Mouse (Mus musculus) stomach, embryonic 14.5 days (tissue): Measurements from ENCODE around the gene Slc44a1. TPM values are rescaled to one million over a fixed set of nuclear protein-coding genes. Genes with fewer than 3 reads are reported as not detected.

Source experiments
- ATAC-seq: fragments of 200-750 bp; cut with Nextera tagmentation; 2 replicates; pipeline ENCODE4 v1.8.0; 2017; ENCODE audit warnings: low read depth, moderate TSS enrichment; ENCODE audit not compliant: insufficient number of reproducible peaks, insufficient read depth, low FRiP score
- H3K27ac ChIP-seq: fragments of 300-500 bp; sonication (generic); 2 replicates; pipeline ENCODE4 v1.5.1; 2014; ENCODE audit warnings: mild to moderate bottlenecking, low read length, moderate library complexity, mixed read lengths
- H3K27me3 ChIP-seq: fragments of 300-500 bp; sonication (generic); 2 replicates; pipeline ENCODE4 v1.6.1; 2014; ENCODE audit warnings: low read length, control low read depth, mixed read lengths; ENCODE audit not compliant: control insufficient read depth, insufficient read depth
- H3K36me3 ChIP-seq: fragments of 300-500 bp; sonication (generic); 2 replicates; pipeline ENCODE4 v1.6.1; 2014; ENCODE audit warnings: mild to moderate bottlenecking, control low read depth, low read length, moderate library complexity, mixed read lengths; ENCODE audit not compliant: control insufficient read depth, insufficient read depth
- H3K4me1 ChIP-seq: fragments of 300-500 bp; sonication (generic); 2 replicates; pipeline ENCODE4 v1.6.1; 2014; ENCODE audit warnings: low read length, control low read depth, mixed read lengths; ENCODE audit not compliant: control insufficient read depth, insufficient read depth
- H3K4me2 ChIP-seq: fragments of 300-500 bp; sonication (generic); replicated peaks from 2 replicates; pipeline ENCODE4 v1.6.1; 2014; ENCODE audit warnings: low read depth, low read length, control low read depth
- H3K4me3 ChIP-seq: fragments of 300-500 bp; sonication (generic); 2 replicates; pipeline ENCODE4 v1.5.1; 2014; ENCODE audit warnings: low read depth, low read length, control low read depth
- H3K9ac ChIP-seq: fragments of 300-500 bp; sonication (generic); replicated peaks from 2 replicates; pipeline ENCODE4 v1.6.1; 2014; ENCODE audit warnings: low read depth, mild to moderate bottlenecking, control low read depth, low read length, moderate library complexity, mixed read lengths
- H3K9me3 ChIP-seq: fragments of 300-500 bp; sonication (generic); 2 replicates; pipeline ENCODE4 v1.6.1; 2016; ENCODE audit warnings: low read depth, low read length, control low read depth; ENCODE audit not compliant: control insufficient read depth
- WGBS: fragments of 180-500 bp; shearing (Covaris S2); extraction: QIAGEN DNeasy Blood & Tissue Kit; methylation state at CpG from one replicate; pipeline ENCODE4 v1.1.7; 2014; 5-methylcytosine and 5-hydroxymethylcytosine counted together
- polyA plus RNA-seq: library from polyadenylated mRNA; unstranded; fragments of >200 nt; fragmentation: Nextera tagmentation; extraction: Ambion mirVana; gene quantifications from 2 replicates; pipeline ENCODE4 v1.2.1, GENCODE M21; 2014

Slc44a1 gene
- polyA plus RNA-seq, 1 experiment from 2014 or later: 39.4 TPM

DNA sequence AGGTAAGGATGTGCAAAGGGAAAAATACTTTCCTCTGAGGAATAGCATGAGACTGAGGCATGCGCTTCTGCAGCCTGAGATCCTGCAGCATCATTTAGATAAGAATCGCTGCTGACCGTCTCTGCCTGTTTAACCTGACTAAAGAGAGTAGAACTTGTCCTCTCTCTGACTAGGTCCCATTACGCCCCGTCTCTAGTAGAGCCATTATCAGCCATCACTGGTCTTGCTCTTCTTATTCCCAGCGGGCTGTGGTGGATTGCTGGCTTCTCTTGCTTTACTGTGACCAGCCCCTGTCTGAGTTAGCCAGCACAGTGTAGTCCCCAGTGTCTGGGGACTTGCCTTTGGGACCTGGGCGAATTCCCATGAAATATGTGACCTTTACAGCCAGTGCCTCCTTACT lies 50.2 kb downstream of the Slc44a1 start:
- no peak overlapping the region for H3K4me3 ChIP-seq
- 81% methylated on average over 7 of the region's 7 CpGs for WGBS
- no peaks in the 10 kb centered on the region; the same call in 1 of the 2 replicates for H3K4me1 ChIP-seq
- no peaks in the 10 kb centered on the region for H3K9me3 ChIP-seq
- ATAC-seq: no peak
- H3K36me3 ChIP-seq: no peaks in the 10 kb centered on the region; the same call in 1 of the 2 replicates
- no peak overlapping the region for H3K4me2 ChIP-seq
- H3K9ac ChIP-seq: no peak overlapping the region
- no peak overlapping the region for H3K27ac ChIP-seq
- no peaks in the 10 kb centered on the region for H3K27me3 ChIP-seq

DNA sequence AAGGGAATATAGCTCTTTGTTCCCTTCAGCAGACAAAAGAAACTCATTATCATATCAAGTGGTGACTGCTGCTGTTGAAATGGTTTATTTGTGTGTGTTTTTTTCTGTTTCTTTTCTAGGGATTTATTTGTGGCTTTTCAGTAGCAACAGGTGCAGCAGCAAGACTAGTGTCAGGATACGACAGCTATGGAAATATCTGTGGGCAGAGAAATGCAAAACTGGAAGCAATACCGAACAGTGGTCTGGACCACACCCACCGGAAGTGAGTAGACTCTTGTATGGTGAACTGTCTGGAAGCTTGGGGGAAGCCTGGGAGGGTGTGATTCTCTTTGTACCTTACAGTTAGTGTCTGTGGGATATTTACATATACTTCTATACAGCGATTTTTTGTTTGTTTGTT lies 51.1 kb downstream of the Slc44a1 start:
- no peaks in the 10 kb centered on the region for H3K27me3 ChIP-seq
- 71% methylated on average over 4 of the region's 4 CpGs for WGBS
- no peaks in the 10 kb centered on the region; the same call in 1 of the 2 replicates for H3K4me1 ChIP-seq
- H3K9me3 ChIP-seq: no peaks in the 10 kb centered on the region
- H3K4me3 ChIP-seq: no peak overlapping the region
- H3K4me2 ChIP-seq: no peak overlapping the region
- H3K9ac ChIP-seq: no peak overlapping the region
- no peak for ATAC-seq
- no peak overlapping the region for H3K27ac ChIP-seq
- H3K36me3 ChIP-seq: no peaks in the 10 kb centered on the region; the same call in 1 of the 2 replicates

DNA sequence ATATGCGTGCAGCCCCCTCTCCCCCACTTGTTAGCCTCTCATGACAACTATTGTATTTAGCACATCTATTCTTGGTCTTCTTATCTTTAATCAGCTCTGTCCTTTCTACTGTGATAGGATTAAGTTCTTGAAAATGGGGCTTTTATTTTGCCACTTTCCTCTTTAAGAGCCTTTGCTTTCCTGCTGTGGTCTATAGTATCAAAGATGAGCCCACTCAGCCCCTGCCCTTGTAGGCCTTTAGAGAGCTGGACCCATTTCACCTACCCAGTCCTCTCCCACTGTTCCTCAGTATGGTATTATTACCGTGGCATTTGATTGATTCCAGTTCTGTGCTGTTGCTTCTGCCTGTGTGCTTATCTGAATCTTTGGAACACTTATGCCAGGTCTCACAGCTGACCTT lies 55.4 kb downstream of the Slc44a1 start:
- no peak overlapping the region for H3K4me2 ChIP-seq
- no peaks in the 10 kb centered on the region for H3K9me3 ChIP-seq
- no peak overlapping the region for H3K9ac ChIP-seq
- no peaks in the 10 kb centered on the region; the same call in 1 of the 2 replicates for H3K36me3 ChIP-seq
- H3K27ac ChIP-seq: no peak overlapping the region
- H3K4me3 ChIP-seq: no peak overlapping the region
- 68% methylated on average over 2 of the region's 2 CpGs for WGBS
- H3K27me3 ChIP-seq: no peaks in the 10 kb centered on the region
- H3K4me1 ChIP-seq: no peaks in the 10 kb centered on the region
- ATAC-seq: no peak

DNA sequence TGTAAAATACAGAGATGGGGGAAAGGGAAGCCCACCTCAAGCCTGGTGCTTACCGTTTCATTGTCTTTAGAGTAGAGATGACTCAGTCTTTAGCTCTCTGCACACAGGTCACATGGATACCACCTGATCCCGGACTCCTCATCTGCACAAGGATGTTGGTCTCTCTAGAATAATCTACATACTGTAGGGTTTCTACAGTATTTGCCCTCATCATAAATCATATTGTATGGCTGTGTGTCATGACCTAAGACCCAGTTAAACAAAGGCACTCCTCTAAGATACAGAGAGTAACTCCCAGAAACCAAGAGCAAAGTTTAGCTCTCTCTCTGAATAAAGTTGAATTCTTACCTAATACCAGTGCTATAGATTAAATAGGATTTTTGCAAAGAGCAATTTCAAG lies 62.6 kb downstream of the Slc44a1 start:
- Histone ChIP-seq H3K36me3 (no peaks in the 10 kb centered on the region), H3K9ac (no peak overlapping the region), H3K4me2 (no peak overlapping the region), H3K4me1 (no peaks in the 10 kb centered on the region), H3K4me3 (no peak overlapping the region), H3K27me3 (no peaks in the 10 kb centered on the region), H3K9me3 (no peaks in the 10 kb centered on the region), H3K27ac (no peak overlapping the region)
- WGBS: 87% methylated on average over 2 of the region's 2 CpGs
- no peak for ATAC-seq

DNA sequence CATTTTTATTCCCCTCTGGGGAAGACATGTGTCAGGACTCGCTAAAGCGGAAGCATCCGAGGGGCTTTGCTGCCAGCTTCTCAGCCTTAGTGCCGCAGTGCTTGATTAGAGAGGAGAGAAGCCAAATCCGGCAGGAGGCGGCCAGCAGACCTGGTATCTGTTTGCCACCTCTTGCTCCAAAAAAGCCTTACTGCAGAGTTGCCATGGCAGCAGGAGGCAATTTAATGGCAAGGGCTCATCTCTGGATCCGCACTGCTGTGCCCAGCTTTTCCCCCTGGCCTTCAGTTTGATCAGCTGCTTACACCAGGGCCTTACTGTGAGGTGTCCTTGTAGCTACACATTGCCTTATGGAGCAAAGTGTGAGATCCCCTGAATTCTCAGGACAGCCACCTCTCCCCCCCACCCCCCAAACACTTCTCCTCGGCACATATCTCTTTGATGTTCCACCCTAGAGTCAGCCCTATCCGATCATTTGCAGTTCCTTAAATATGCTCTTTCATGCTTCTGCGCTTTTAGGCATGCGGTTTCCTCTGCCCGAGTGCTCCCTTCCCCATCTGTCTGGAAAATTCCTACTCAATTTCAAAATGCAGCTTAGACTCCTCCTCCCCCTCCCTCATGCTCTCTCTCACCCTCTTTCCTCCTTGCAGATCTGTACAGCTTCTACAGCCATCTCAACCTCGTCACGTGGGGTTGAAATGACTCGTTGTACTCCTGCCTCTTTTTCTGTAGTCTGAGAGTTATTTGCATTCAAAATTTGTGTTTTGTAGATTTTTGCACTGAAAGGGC lies 72.1 kb downstream of the Slc44a1 start:
- H3K36me3 ChIP-seq: no peaks in the 10 kb centered on the region
- peak; percentile 54; the same call in 1 of the 2 replicates for ATAC-seq
- H3K27me3 ChIP-seq: no peaks in the 10 kb centered on the region
- H3K4me2 ChIP-seq: no peak overlapping the region
- H3K9ac ChIP-seq: no peak overlapping the region
- H3K4me3 ChIP-seq: no peak overlapping the region
- peaks cover 15% of the 10 kb centered on the region; the same call in 1 of the 2 replicates for H3K4me1 ChIP-seq
- H3K9me3 ChIP-seq: no peaks in the 10 kb centered on the region
- 53% methylated on average over 15 of the region's 15 CpGs for WGBS
- H3K27ac ChIP-seq: no peak overlapping the region; the same call in 1 of the 2 replicates

DNA sequence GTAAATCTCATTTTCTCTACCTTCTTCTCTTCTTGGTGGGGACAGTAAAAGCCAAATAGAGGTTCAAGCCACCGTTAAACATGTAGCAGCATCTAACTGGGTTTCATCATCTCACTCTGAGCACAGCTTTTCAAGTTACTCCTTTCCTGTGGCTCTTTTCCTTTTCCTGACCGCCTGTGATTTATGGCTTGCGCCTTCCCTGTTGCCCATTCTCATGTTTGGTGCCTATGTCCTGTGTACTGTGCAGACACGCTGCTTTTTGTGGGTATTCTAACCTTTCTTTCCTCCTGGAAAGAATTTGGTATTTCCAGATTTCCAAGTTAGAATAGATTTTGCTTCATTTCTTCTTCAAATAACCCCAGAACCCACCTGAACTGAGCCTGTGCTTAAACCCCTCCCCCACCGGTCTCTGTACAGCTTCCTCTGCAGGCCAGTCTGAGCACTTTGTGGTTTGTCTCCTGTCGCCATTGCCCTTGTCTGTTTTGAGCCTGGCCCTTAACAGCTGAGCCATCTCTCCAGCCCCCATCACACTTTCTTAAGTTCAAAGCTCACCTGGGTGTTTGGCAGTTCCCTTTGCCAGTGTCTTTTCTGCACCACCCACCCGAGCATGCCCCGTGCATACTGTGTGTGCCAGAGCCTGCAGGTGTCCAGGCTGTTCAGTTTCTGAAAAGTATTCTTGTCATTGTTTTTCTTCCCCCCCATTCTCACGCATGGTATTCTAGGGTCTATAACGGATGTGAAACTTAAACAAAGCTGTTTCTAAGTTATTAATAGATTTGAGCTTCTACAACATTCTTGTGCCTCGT lies 73.3 kb downstream of the Slc44a1 start:
- H3K4me2 ChIP-seq: no peak overlapping the region
- no peak overlapping the region for H3K4me3 ChIP-seq
- 57% methylated on average over 11 of the region's 11 CpGs for WGBS
- no peaks in the 10 kb centered on the region for H3K27me3 ChIP-seq
- no peaks in the 10 kb centered on the region for H3K9me3 ChIP-seq
- no peak overlapping the region for H3K9ac ChIP-seq
- peaks cover 15% of the 10 kb centered on the region; the same call in 1 of the 2 replicates for H3K4me1 ChIP-seq
- H3K27ac ChIP-seq: no peak overlapping the region; the same call in 1 of the 2 replicates
- peaks cover 3% of the 10 kb centered on the region; the same call in 1 of the 2 replicates for H3K36me3 ChIP-seq
- no peak for ATAC-seq

DNA sequence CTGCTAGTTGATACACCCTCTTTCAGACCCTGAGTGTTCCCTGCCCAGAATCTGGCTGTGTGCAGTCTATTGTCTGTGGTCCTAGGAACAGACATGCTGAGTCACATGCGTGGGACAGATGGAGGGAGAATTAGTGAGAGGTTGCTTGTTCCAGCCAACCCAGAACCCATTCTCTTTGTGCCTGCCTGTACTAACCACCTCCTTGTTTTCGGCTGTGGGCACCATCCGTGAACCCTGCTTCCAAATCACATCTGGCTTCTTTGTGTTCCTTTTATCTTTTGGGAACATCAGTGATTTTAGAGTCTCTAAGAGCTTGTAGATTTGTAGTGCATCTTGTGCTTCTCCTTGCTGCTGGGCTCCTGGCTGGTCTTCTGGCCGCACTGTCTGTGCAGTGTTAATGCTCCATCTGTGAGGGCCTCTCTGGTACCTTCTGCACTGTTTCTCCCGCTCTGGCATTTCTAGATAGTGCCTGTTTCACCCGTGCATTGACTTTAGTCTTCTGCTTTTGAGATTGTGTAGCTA lies 75.9 kb downstream of the Slc44a1 start:
- H3K4me1 ChIP-seq: peaks cover 15% of the 10 kb centered on the region; the same call in 1 of the 2 replicates
- peaks cover 3% of the 10 kb centered on the region; the same call in 1 of the 2 replicates for H3K36me3 ChIP-seq
- peak; percentile 35; the same call in 1 of the 2 replicates for ATAC-seq
- no peak overlapping the region for H3K4me2 ChIP-seq
- no peak overlapping the region for H3K27ac ChIP-seq
- no peak overlapping the region for H3K9ac ChIP-seq
- H3K27me3 ChIP-seq: no peaks in the 10 kb centered on the region
- no peak overlapping the region for H3K4me3 ChIP-seq
- no peaks in the 10 kb centered on the region for H3K9me3 ChIP-seq
- 75% methylated on average over 6 of the region's 6 CpGs for WGBS

DNA sequence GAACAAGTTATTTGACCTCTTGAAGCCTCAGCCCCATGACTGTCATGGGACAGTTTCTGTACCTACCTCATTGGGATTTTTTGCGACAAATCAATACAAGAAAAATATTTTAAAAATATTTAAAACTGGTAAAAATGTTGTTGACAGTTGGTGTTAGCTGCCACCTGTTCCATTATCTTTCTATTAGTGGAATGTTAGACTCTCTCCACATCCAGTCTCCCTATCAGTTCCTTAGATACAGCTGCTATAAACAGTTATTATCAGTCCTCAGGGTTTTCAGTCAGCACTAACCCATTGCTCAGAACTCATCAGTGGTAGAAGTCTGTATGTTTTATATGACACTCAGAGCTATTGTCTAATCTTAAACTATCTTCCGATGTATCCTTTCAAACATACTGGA lies 79.2 kb downstream of the Slc44a1 start:
- Histone ChIP-seq H3K27me3 (no peaks in the 10 kb centered on the region), H3K36me3 (peaks cover 3% of the 10 kb centered on the region; the same call in 1 of the 2 replicates), H3K9ac (no peak overlapping the region), H3K4me3 (no peak overlapping the region), H3K4me2 (no peak overlapping the region), H3K9me3 (no peaks in the 10 kb centered on the region), H3K27ac (no peak overlapping the region), H3K4me1 (no peaks in the 10 kb centered on the region; the same call in 1 of the 2 replicates)
- ATAC-seq: no peak
- WGBS: 95% methylated on average over 2 of the region's 2 CpGs
